Mouse (Mus musculus) liver, embryonic 15.5 days (tissue): ENCODE results near the gene Hyou1. TPM values are rescaled to one million over a fixed set of nuclear protein-coding genes. Genes with fewer than 3 reads are reported as not detected.
"Not testable (repeated sequence)": the region's sequence is repeated elsewhere in the genome, so short reads cannot be mapped to it uniquely, and the experiment has no call there.

ENCODE experiments used
- ATAC-seq: fragments of 200-750 bp; cut with Nextera tagmentation; 2 replicates; pipeline ENCODE4 v1.8.0; 2017; ENCODE audit warnings: moderate number of reproducible peaks, mild to moderate bottlenecking, moderate library complexity; ENCODE audit not compliant: insufficient read depth
- H3K27ac ChIP-seq: fragments of 300-500 bp; sonication (generic); replicated peaks from 2 replicates; pipeline ENCODE4 v1.5.1; 2015; ENCODE audit warnings: mild to moderate bottlenecking, inconsistent platforms
- H3K27me3 ChIP-seq: fragments of 300-500 bp; sonication (generic); 2 replicates; pipeline ENCODE4 v1.6.1; 2015; ENCODE audit warnings: mild to moderate bottlenecking, inconsistent platforms
- H3K36me3 ChIP-seq: fragments of 300-500 bp; sonication (generic); replicated peaks from 2 replicates; pipeline ENCODE4 v1.6.1; 2015; ENCODE audit warnings: moderate library complexity, mild to moderate bottlenecking, inconsistent platforms
- H3K4me1 ChIP-seq: fragments of 300-500 bp; sonication (generic); replicated peaks from 2 replicates; pipeline ENCODE4 v1.6.1; 2015; ENCODE audit warnings: inconsistent platforms
- H3K4me2 ChIP-seq: fragments of 300-500 bp; sonication (generic); 2 replicates; pipeline ENCODE4 v1.6.1; 2015; ENCODE audit warnings: moderate library complexity, mild to moderate bottlenecking, inconsistent platforms
- H3K4me3 ChIP-seq: fragments of 300-500 bp; sonication (generic); replicated peaks from 2 replicates; pipeline ENCODE4 v1.5.1; 2015; ENCODE audit warnings: mild to moderate bottlenecking, inconsistent platforms
- H3K9ac ChIP-seq: fragments of 300-500 bp; sonication (generic); 2 replicates; pipeline ENCODE4 v1.6.1; 2015; ENCODE audit warnings: moderate library complexity, mild to moderate bottlenecking, inconsistent platforms
- H3K9me3 ChIP-seq: fragments of 300-500 bp; sonication (generic); replicated peaks from 2 replicates; pipeline ENCODE4 v1.6.1; 2016; ENCODE audit warnings: inconsistent platforms
- WGBS: fragments of 180-500 bp; shearing (Covaris S2); methylation state at CpG from one replicate; pipeline ENCODE4 v1.1.7; 2015; ENCODE audit warnings: mixed read lengths; ENCODE audit not compliant: insufficient replicate concordance; 5-methylcytosine and 5-hydroxymethylcytosine counted together
- microRNA-seq: library from miRNA; unstranded; fragments of <30 nt; microRNA quantifications from one replicate; pipeline ENCODE4, GENCODE M21; 2016
- polyA plus RNA-seq: library from polyadenylated mRNA; unstranded; fragments of >200 nt; fragmentation: Nextera tagmentation; extraction: Ambion mirVana; gene quantifications from 2 replicates; pipeline ENCODE4 v1.2.1, GENCODE M21; 2015

The Hyou1 gene
- polyA plus RNA-seq, 1 experiment from 2014 or later: 14.8 TPM

DNA sequence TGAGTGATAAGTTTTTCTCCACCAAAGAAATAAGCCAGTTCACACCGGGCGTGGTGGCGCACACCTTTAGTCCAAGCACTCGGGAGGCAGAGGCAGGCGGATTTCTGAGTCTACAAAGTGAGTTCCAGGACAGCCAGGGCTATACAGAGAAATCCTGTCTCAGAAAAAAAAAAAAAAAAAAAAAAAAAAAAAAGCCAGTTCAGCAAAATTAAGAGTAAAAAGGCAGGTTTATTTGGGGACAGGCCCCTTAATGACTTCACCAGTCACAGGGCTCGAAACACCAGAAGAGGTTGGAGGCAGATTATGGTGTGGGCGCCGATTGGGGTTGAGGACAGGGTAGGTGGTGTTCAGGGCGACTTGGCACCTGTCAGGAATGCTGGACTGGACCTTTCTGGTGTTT is 40.4 kb downstream of the Hyou1 start:
- not testable (repeated sequence) for H3K27me3 ChIP-seq, H3K9ac ChIP-seq, ATAC-seq, H3K4me2 ChIP-seq, H3K27ac ChIP-seq, H3K4me3 ChIP-seq, H3K9me3 ChIP-seq
- Histone ChIP-seq H3K36me3 (peaks cover 12% of the 10 kb centered on the region), H3K4me1 (peaks cover 24% of the 10 kb centered on the region)
- WGBS: 75% methylated on average over 9 of the region's 9 CpGs

DNA sequence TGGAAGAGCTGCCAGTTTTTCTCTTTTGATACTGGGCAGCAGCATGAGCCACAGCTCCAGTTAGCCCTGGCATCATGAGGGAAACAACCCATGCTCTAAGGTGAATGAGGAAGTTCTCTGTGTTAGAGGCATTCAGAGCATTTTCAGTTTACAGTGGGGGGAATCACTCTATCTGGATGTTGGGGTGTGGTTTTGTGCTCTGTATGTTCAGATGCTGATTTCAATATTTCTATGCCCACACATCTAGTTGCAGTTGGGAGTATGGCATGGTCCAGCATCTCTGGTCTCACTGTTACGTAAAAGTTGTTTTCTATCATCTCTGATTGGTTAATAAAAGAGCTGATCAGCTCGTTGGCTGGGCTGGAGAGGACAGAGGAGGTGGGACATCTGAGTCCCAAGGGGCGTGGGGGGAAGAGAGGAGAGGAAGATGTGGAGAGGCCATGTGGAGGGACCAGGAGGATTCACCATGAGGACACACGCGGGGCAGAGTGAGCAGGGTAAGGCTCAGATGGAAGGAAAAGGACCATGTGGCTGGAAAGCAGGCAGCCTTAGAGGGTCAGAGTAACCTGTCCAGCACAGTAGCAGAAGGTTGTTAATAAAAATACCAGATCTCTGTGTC is 41.1 kb downstream of the Hyou1 start:
- 54% methylated on average over 5 of the region's 5 CpGs for WGBS
- H3K4me2 ChIP-seq: no peak overlapping the region
- peaks cover 8% of the 10 kb centered on the region; the same call in 1 of the 2 replicates for H3K36me3 ChIP-seq
- H3K9ac ChIP-seq: no peak overlapping the region
- H3K27ac ChIP-seq: no peak overlapping the region
- H3K4me3 ChIP-seq: no peak overlapping the region
- H3K4me1 ChIP-seq: peaks cover 24% of the 10 kb centered on the region
- no peaks in the 10 kb centered on the region for H3K27me3 ChIP-seq
- no peak for ATAC-seq
- H3K9me3 ChIP-seq: no peaks in the 10 kb centered on the region

- Histone ChIP-seq H3K36me3 (no peaks in the 10 kb centered on the region), H3K4me1 (peaks cover 4% of the 10 kb centered on the region), H3K9ac (no peak overlapping the region), H3K4me3 (no peak overlapping the region), H3K27me3 (no peaks in the 10 kb centered on the region), H3K9me3 (no peaks in the 10 kb centered on the region), H3K27ac (no peak overlapping the region), H3K4me2 (no peak overlapping the region)
- no peak for ATAC-seq
- WGBS: 56% methylated on average over 4 of the region's 4 CpGs
These were observed 44.3 kb downstream of the Hyou1 start for GRCm38 (mm10) chr9:44423576-44423975.

- Histone ChIP-seq H3K4me2 (no peak overlapping the region), H3K36me3 (no peaks in the 10 kb centered on the region), H3K27ac (no peak overlapping the region), H3K4me1 (no peaks in the 10 kb centered on the region), H3K4me3 (no peak overlapping the region), H3K27me3 (peaks cover 5% of the 10 kb centered on the region; the same call in 1 of the 2 replicates), H3K9me3 (no peaks in the 10 kb centered on the region), H3K9ac (no peak overlapping the region)
- no peak for ATAC-seq
- 36% methylated on average over 5 of the region's 5 CpGs for WGBS
These were observed 53.4 kb downstream of the Hyou1 start for GRCm38 (mm10) chr9:44432577-44433185.

GRCm38 (mm10) chr9:44435747-44436146 is 56.5 kb downstream of the Hyou1 start:
- peaks cover 5% of the 10 kb centered on the region; the same call in 1 of the 2 replicates for H3K27me3 ChIP-seq
- H3K9me3 ChIP-seq: no peaks in the 10 kb centered on the region
- WGBS: 12% methylated on average over 6 of the region's 6 CpGs
- H3K27ac ChIP-seq: no peak overlapping the region; the same call in 1 of the 2 replicates
- no peaks in the 10 kb centered on the region for H3K4me1 ChIP-seq
- no peak overlapping the region for H3K4me3 ChIP-seq
- no peak overlapping the region for H3K9ac ChIP-seq
- no peaks in the 10 kb centered on the region for H3K36me3 ChIP-seq
- no peak for ATAC-seq
- H3K4me2 ChIP-seq: no peak overlapping the region

GRCm38 (mm10) chr9:44440961-44441360 is 61.7 kb downstream of the Hyou1 start, which contains the start of gene Foxr1:
TSS of gene Foxr1 (minus strand) at chr9:44441136.
- H3K9ac ChIP-seq: no peak within 1 kb of the TSS
- no peaks in the 10 kb centered on the region; the same call in 1 of the 2 replicates for H3K27me3 ChIP-seq
- no peak within 1 kb of the TSS for H3K4me3 ChIP-seq
- no peak within 1 kb of the TSS for H3K27ac ChIP-seq
- WGBS: 70% methylated on average over 19 of the region's 19 CpGs
- no peaks in the 10 kb centered on the region for H3K4me1 ChIP-seq
- no peaks in the 10 kb centered on the region for H3K36me3 ChIP-seq
- H3K9me3 ChIP-seq: no peaks in the 10 kb centered on the region
- ATAC-seq: no peak
- H3K4me2 ChIP-seq: no peak within 1 kb of the TSS

Small RNA genes lying within 50 kb of the gene (microRNA-seq; reads per million reads assigned to microRNA genes)
- gene Gm44335: not detected
- not detected for gene Mir7085

Other genes with a start within 250 kb of the Hyou1 start
- gene Mcam, start 245.0 kb upstream of the Hyou1 start, polyA plus RNA-seq: 4.4 and 4.8 TPM in 2 replicates
- gene Cbl, start 145.4 kb upstream of the Hyou1 start, polyA plus RNA-seq: 5.1 and 5.8 TPM in 2 replicates
- gene Ccdc153, start 138.8 kb upstream of the Hyou1 start, polyA plus RNA-seq: not detected in 2 replicates
- 0.07 TPM in 1 of 2 replicates, not detected in the other for gene Pdzd3, start 128.0 kb upstream of the Hyou1 start, polyA plus RNA-seq
- gene Nlrx1, start 110.9 kb upstream of the Hyou1 start, polyA plus RNA-seq: 4.1 and 4.2 TPM in 2 replicates
- 16.4 and 18.6 TPM in 2 replicates for gene Abcg4, start 90.9 kb upstream of the Hyou1 start, polyA plus RNA-seq
- 12.7 and 14.2 TPM in 2 replicates for gene Hinfp, start 73.8 kb upstream of the Hyou1 start, polyA plus RNA-seq
- 9.6 and 10.4 TPM in 2 replicates for gene C2cd2l, start 59.2 kb upstream of the Hyou1 start, polyA plus RNA-seq
- gene Dpagt1, start 53.5 kb upstream of the Hyou1 start, polyA plus RNA-seq: 17.9 and 18.4 TPM in 2 replicates
- gene H2afx, start 44.8 kb upstream of the Hyou1 start, polyA plus RNA-seq: 226 and 228 TPM in 2 replicates
- gene Hmbs, start 35.3 kb upstream of the Hyou1 start, polyA plus RNA-seq: 1,466 and 1,543 TPM in 2 replicates
- gene Vps11, start 17.8 kb upstream of the Hyou1 start, polyA plus RNA-seq: 14.6 and 15.1 TPM in 2 replicates
- gene Slc37a4, start 17.4 kb downstream of the Hyou1 start, polyA plus RNA-seq: 46.3 and 59.8 TPM in 2 replicates
- 758 and 952 TPM in 2 replicates for gene Rps25, start 27.6 kb downstream of the Hyou1 start, polyA plus RNA-seq
- gene Trappc4, start 28.1 kb downstream of the Hyou1 start, polyA plus RNA-seq: 48.2 and 50.4 TPM in 2 replicates
- gene Ccdc84, start 39.1 kb downstream of the Hyou1 start, polyA plus RNA-seq: 12.6 and 13.6 TPM in 2 replicates
- 0.06 TPM in 1 of 2 replicates, not detected in the other for gene Foxr1, start 61.6 kb downstream of the Hyou1 start, polyA plus RNA-seq
- gene Upk2, start 75.5 kb downstream of the Hyou1 start, polyA plus RNA-seq: not detected in 2 replicates
- 1.9 and 2.3 TPM in 2 replicates for gene Bcl9l, start 103.3 kb downstream of the Hyou1 start, polyA plus RNA-seq
- gene Cxcr5, start 182.4 kb downstream of the Hyou1 start, polyA plus RNA-seq: 0.13 TPM in 1 of 2 replicates, not detected in the other
- gene Ddx6, start 225.4 kb downstream of the Hyou1 start, polyA plus RNA-seq: 6.1 and 6.6 TPM in 2 replicates